Mouse (Mus musculus) ES-Bruce4 (cell line): ENCODE data around the gene Thada. TPM values are rescaled to one million over a fixed set of nuclear protein-coding genes. Genes with fewer than 3 reads are reported as not detected.

ENCODE experiments used
- H3K27ac ChIP-seq: 2 replicates; pipeline ENCODE4 v1.5.1; 2012; ENCODE audit warnings: low read length, inconsistent platforms; ENCODE audit not compliant: insufficient read depth
- H3K27me3 ChIP-seq: 2 replicates; pipeline ENCODE4 v1.6.1; 2012; ENCODE audit warnings: mild to moderate bottlenecking, low read length, inconsistent platforms; ENCODE audit not compliant: control insufficient read depth, poor library complexity, insufficient read depth, severe bottlenecking
- H3K36me3 ChIP-seq: 2 replicates; pipeline ENCODE4 v1.6.1; 2012; ENCODE audit warnings: inconsistent platforms, mild to moderate bottlenecking, low read length, moderate library complexity; ENCODE audit not compliant: control insufficient read depth, poor library complexity, insufficient read depth, severe bottlenecking
- H3K4me1 ChIP-seq: one replicate; pipeline ENCODE4 v1.8.1; 2011; ENCODE audit warnings: low read length; ENCODE audit not compliant: control insufficient read depth, insufficient read depth
- H3K4me3 ChIP-seq: 2 replicates; pipeline ENCODE4 v1.5.1; 2011; ENCODE audit warnings: low read depth, mild to moderate bottlenecking, low read length
- H3K9ac ChIP-seq: 2 replicates; pipeline ENCODE4 v1.6.1; 2012; ENCODE audit warnings: low read depth, mild to moderate bottlenecking, inconsistent platforms; ENCODE audit not compliant: poor library complexity, severe bottlenecking
- H3K9me3 ChIP-seq: replicated peaks from 2 replicates; pipeline ENCODE4 v1.6.1; 2012; ENCODE audit warnings: mild to moderate bottlenecking, low read length, inconsistent platforms; ENCODE audit not compliant: control insufficient read depth, poor library complexity, insufficient read depth, severe bottlenecking
- CTCF ChIP-seq: IDR thresholded peaks from one replicate; pipeline ENCODE4 v1.8.1; 2011; ENCODE audit warnings: low read depth, low read length
- EP300 ChIP-seq: IDR thresholded peaks from 2 replicates; pipeline ENCODE4 v1.6.1; 2011; ENCODE audit warnings: low read depth, low read length; ENCODE audit not compliant: insufficient read depth
- POLR2A ChIP-seq: IDR thresholded peaks from one replicate; pipeline ENCODE4 v1.8.1; 2011; ENCODE audit warnings: low read length; ENCODE audit not compliant: insufficient read depth
- polyA plus RNA-seq: library from polyadenylated mRNA; stranded (reverse); fragments of >200 nt; gene quantifications from 2 replicates; pipeline ENCODE4 v1.2.4, GENCODE M21; 2011; ENCODE audit warnings: low read depth; ENCODE audit not compliant: missing spikeins, insufficient read depth, insufficient read length

The Thada gene
- polyA plus RNA-seq, 1 experiment: 38.0 TPM

DNA sequence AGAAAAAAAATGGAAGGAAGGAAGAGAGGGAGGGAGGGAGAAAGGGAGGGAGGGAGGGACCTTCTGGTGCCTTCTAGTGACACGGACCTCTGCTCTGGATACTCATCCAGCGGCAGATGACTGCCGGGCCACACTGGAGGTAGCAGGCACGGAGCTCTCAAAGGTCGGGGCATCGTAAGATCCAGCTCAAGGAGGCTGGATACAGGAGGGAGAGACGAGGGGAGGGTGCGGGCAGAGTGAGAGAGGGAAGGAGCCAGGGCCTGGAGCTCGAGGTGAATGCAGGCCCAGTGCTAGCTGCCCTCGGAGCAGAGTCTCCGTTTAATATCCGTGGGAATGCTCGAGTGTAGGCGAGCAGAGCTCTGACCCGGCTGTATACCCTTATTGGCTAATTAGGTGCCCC is 307.1 kb downstream of the Thada start:
- H3K4me1 ChIP-seq: peaks cover 5% of the 10 kb centered on the region
- no peak overlapping the region for H3K9ac ChIP-seq
- no peak overlapping the region for H3K4me3 ChIP-seq

GRCm38 (mm10) chr17:84158461-84158795 is 307.6 kb downstream of the Thada start:
- TF ChIP-seq CTCF (no peak), EP300 (no peak), POLR2A (no peak)

More for the DNA sequence above, 307.1 kb downstream of the Thada start:
- TF ChIP-seq EP300: no peak
- no peak for TF ChIP-seq POLR2A
- no peak for TF ChIP-seq CTCF
- H3K9me3 ChIP-seq: no peaks in the 10 kb centered on the region
- no peak overlapping the region for H3K27ac ChIP-seq
- no peaks in the 10 kb centered on the region for H3K36me3 ChIP-seq
- H3K27me3 ChIP-seq: no peaks in the 10 kb centered on the region

DNA sequence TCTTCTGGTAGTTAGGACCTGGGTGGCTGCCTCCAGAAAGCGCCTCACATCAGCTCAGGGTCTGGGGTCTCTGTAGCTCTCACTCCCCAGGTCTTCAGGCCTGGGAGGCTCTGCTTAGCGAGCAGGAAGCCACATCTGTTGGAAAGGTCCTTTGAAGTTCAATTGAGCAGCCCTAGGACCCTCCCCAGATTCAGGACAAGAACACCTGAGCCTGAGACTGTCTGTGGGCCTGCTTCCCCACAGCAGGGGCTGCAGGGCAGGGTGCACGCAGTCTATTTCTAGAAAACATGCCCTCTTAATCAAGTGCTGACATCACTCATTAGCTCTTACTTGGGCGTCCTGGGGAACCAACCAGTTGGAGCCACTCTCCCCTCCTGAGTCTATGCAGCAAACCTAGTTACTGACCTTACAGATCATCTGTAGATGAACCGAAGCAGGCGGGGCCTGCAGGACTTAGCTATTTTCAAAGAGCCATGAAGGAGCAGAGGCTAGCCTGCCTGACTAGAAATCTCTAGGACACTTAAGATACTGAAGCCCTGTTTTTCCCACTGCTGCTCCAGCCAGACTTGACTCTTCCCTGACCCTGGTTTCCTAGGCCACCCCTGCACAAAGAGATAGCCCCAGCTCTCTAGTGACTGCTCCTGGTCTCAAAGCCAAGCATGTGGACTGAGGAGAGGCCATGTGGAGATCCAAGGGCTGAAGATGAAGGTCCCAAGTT is 308.1 kb downstream of the Thada start:
- TF ChIP-seq POLR2A (no peak), EP300 (no peak), CTCF (no peak)
- H3K27ac ChIP-seq: no peak overlapping the region
- H3K27me3 ChIP-seq: no peaks in the 10 kb centered on the region
- H3K4me1 ChIP-seq: peaks cover 5% of the 10 kb centered on the region
- no peaks in the 10 kb centered on the region for H3K9me3 ChIP-seq
- no peak overlapping the region for H3K9ac ChIP-seq
- H3K36me3 ChIP-seq: no peaks in the 10 kb centered on the region
- H3K4me3 ChIP-seq: no peak overlapping the region

More at GRCm38 (mm10) chr17:84158461-84158795, 307.6 kb downstream of the Thada start:
- Histone ChIP-seq H3K36me3 (no peaks in the 10 kb centered on the region), H3K9ac (no peak overlapping the region), H3K27ac (no peak overlapping the region), H3K4me1 (peaks cover 5% of the 10 kb centered on the region), H3K4me3 (no peak overlapping the region), H3K27me3 (no peaks in the 10 kb centered on the region), H3K9me3 (no peaks in the 10 kb centered on the region)

DNA sequence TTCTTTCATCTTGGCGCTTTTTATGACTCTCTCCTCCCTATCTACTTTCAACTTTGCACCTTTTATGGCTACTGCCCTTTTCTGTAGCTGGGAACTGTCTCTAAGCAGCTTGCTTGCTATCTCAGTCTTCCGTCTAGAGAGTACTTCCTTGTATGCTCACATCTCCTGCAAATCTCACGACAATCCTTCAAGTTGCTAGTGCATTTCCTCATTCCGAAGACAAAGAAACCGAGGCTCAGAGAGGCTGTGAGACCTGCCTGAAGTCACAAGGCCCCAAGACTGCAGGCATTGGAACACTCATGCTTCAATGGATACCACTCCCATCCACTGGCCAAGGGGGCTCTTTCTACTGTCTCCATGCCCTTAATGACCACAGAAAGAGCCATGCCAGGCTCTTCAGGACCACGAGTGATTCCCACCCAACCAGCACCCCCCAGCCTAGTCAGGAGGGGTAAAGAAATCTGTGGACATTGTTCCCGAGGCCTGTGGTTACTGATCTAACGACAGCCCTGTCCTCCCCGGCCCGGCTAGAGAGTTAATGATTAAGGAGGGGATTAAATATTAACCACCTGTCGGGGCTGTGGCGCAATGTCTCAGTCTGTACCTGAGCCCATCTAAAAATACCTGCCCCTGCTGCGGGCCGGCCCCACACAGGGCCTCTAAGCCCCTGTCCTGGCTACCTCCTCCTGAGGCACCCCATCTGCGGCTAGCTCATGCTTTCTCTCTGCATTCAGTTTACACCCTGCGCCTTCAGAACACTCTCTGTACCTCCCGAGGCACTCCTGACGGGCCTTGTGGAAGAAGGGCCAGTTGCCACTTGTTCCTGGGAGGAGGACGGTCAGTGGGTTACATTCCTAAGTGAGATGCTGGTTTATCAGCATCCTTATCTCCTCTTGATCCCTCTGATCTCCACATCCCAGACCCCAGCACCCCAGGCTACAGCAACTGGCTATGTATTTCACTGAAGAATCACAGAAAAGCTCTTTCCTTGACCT is 309.0 kb downstream of the Thada start:
- no peak overlapping the region for H3K4me3 ChIP-seq
- H3K27me3 ChIP-seq: no peaks in the 10 kb centered on the region
- no peak overlapping the region for H3K27ac ChIP-seq
- no peak overlapping the region for H3K9ac ChIP-seq
- no peaks in the 10 kb centered on the region for H3K36me3 ChIP-seq
- TF ChIP-seq CTCF (no peak), EP300 (no peak)
- H3K9me3 ChIP-seq: no peaks in the 10 kb centered on the region
- peaks cover 5% of the 10 kb centered on the region for H3K4me1 ChIP-seq

GRCm38 (mm10) chr17:84156227-84156573 is 309.8 kb downstream of the Thada start:
- Histone ChIP-seq H3K4me3 (no peak overlapping the region), H3K27me3 (no peaks in the 10 kb centered on the region), H3K4me1 (peaks cover 5% of the 10 kb centered on the region), H3K27ac (no peak overlapping the region), H3K9ac (no peak overlapping the region), H3K36me3 (no peaks in the 10 kb centered on the region), H3K9me3 (no peaks in the 10 kb centered on the region)
- TF ChIP-seq POLR2A (no peak), CTCF (no peak), EP300 (no peak)
